Mouse (Mus musculus) CH12.LX (cell line): ENCODE measurements around the gene Inpp4b. TPM values are rescaled to one million over a fixed set of nuclear protein-coding genes. Genes with fewer than 3 reads are reported as not detected.
A peak's percentile ranks its signal among the peaks of the same experiment; 100 is the strongest.

Experiments used
- DNase-seq: peaks from one replicate; pipeline ENCODE4 v3.0.0-alpha.2; 2013; ENCODE audit errors: extremely low read depth
- H3K27ac ChIP-seq: 2 replicates; pipeline ENCODE4 v1.5.1; 2012; ENCODE audit warnings: low read depth, mild to moderate bottlenecking, control low read depth, moderate library complexity; ENCODE audit not compliant: insufficient read depth
- H3K27me3 ChIP-seq: replicated peaks from 2 replicates; pipeline ENCODE3; 2012; ENCODE audit warnings: inconsistent platforms
- H3K36me3 ChIP-seq, 2 experiments: replicated peaks in 1 of 2; 2 replicates each; pipeline versions ENCODE3 to v1.6.1; 2012; ENCODE audit warnings: inconsistent platforms in 1 of 2, low read length in 1 of 2, mild to moderate bottlenecking in 1 of 2, mixed read lengths in 1 of 2, moderate library complexity in 1 of 2; ENCODE audit not compliant: control insufficient read depth in 1 of 2, insufficient read depth in 1 of 2
- H3K4me1 ChIP-seq, 2 experiments: 2 replicates each; pipeline ENCODE4 v1.6.1; 2012; ENCODE audit warnings: inconsistent platforms in 1 of 2, moderate library complexity in 1 of 2; ENCODE audit not compliant: insufficient read depth in 2 of 2, control insufficient read depth in 1 of 2
- H3K4me2 ChIP-seq: 2 replicates; pipeline ENCODE4 v1.6.1; 2012; ENCODE audit warnings: low read depth, mild to moderate bottlenecking, control low read depth; ENCODE audit not compliant: poor library complexity, insufficient read depth, severe bottlenecking
- H3K4me3 ChIP-seq, 3 experiments: fragments of 150-350 bp in 1 of 3; sonication (generic) in 1 of 3; replicated peaks in 1 of 3; 2 replicates each; pipeline versions ENCODE3 to v1.5.1; 2011 to 2012; ENCODE audit warnings: low read depth in 2 of 3, low read length in 2 of 3, mild to moderate bottlenecking in 2 of 3, moderate library complexity in 2 of 3, control low read depth in 1 of 3, improper control_type of control experiment in 1 of 3, inconsistent platforms in 1 of 3, mixed read lengths in 1 of 3; ENCODE audit not compliant: poor library complexity in 1 of 3
- H3K79me2 ChIP-seq: replicated peaks from 2 replicates; pipeline ENCODE4 v1.6.1; 2012; ENCODE audit warnings: mild to moderate bottlenecking, moderate library complexity; ENCODE audit not compliant: control insufficient read depth, poor library complexity, insufficient read depth, severe bottlenecking; ENCODE audit errors: extremely low read depth
- H3K9ac ChIP-seq: 2 replicates; pipeline ENCODE4 v1.6.1; 2012; ENCODE audit warnings: low read depth, mild to moderate bottlenecking, control low read depth, moderate library complexity; ENCODE audit not compliant: insufficient read depth
- H3K9me3 ChIP-seq: replicated peaks from 2 replicates; pipeline ENCODE3; 2012; ENCODE audit warnings: low read length, inconsistent platforms, mixed read lengths
- BHLHE40 ChIP-seq: IDR thresholded peaks from 2 replicates; pipeline ENCODE4 v1.6.1; 2011; ENCODE audit warnings: mild to moderate bottlenecking, low read depth, low read length, improper control_type of control experiment
- ELF1 ChIP-seq: IDR thresholded peaks from 2 replicates; pipeline ENCODE4 v1.6.1; 2014; ENCODE audit warnings: low read depth, mild to moderate bottlenecking, inconsistent platforms, low read length, improper control_type of control experiment
- EP300 ChIP-seq: IDR thresholded peaks from 2 replicates; pipeline ENCODE4 v1.6.1; 2011; ENCODE audit warnings: low read length, improper control_type of control experiment
- ETS1 ChIP-seq: conservative IDR thresholded peaks from 2 replicates; pipeline ENCODE4 v1.6.1; 2012; ENCODE audit warnings: low read depth, mild to moderate bottlenecking, inconsistent platforms, low read length, improper control_type of control experiment, moderate library complexity
- MYC ChIP-seq: IDR thresholded peaks from 2 replicates; pipeline ENCODE4 v1.6.1; 2011; ENCODE audit warnings: low read depth, mild to moderate bottlenecking, improper control_type of control experiment, low read length
- RCOR1 ChIP-seq: conservative IDR thresholded peaks from 2 replicates; pipeline ENCODE4 v1.6.1; 2012; ENCODE audit warnings: low read depth, mild to moderate bottlenecking, inconsistent platforms, low read length, improper control_type of control experiment
- SIN3A ChIP-seq: IDR thresholded peaks from 2 replicates; pipeline ENCODE4 v1.6.1; 2012; ENCODE audit warnings: low read length, improper control_type of control experiment, inconsistent platforms
- SMC3 ChIP-seq: IDR thresholded peaks from 2 replicates; pipeline ENCODE4 v1.6.1; 2011; ENCODE audit warnings: low read depth, low read length, improper control_type of control experiment
- TBP ChIP-seq: conservative IDR thresholded peaks from 2 replicates; pipeline ENCODE4 v1.6.1; 2011; ENCODE audit warnings: low read depth, low read length, improper control_type of control experiment
- UBTF ChIP-seq: IDR thresholded peaks from 2 replicates; pipeline ENCODE4 v1.6.1; 2012; ENCODE audit warnings: low read depth, mild to moderate bottlenecking, inconsistent platforms, low read length, improper control_type of control experiment, moderate library complexity
- USF1 ChIP-seq: IDR thresholded peaks from 2 replicates; pipeline ENCODE4 v1.6.1; 2014; ENCODE audit warnings: low read depth, mild to moderate bottlenecking, inconsistent platforms, low read length, improper control_type of control experiment
- ZKSCAN1 ChIP-seq: IDR thresholded peaks from 2 replicates; pipeline ENCODE4 v1.6.1; 2012; ENCODE audit warnings: low read depth, inconsistent platforms, low read length, improper control_type of control experiment, borderline replicate concordance
- dilution Hi-C: fragments of 300-500 bp; cut with MboI; formaldehyde crosslinking; loops from 2 replicates; pipeline ENCODE4 v1.14.3; 2020; ENCODE audit warnings: low sequenced_read_pairs; ENCODE audit not compliant: extremely low pct_unique_long_range_greater_than_20kb, extremely low pct_ligation_motif_present
- in situ Hi-C: fragments of 300-500 bp; cut with MboI; formaldehyde crosslinking; loops from 3 replicates; pipeline ENCODE4 v1.14.3; 2019; ENCODE audit warnings: low sequenced_read_pairs, low pct_ligation_motif_present, low pct_unique_long_range_greater_than_20kb, mixed read lengths
- polyA plus RNA-seq: library from polyadenylated mRNA; unstranded; fragments of >175 nt; gene quantifications from 2 replicates; pipeline ENCODE4 v1.2.1, GENCODE M21; 2012; ENCODE audit warnings: low read depth; ENCODE audit not compliant: insufficient read length
- total RNA-seq, 2 experiments: library from RNA; depleted of rRNA; stranded (reverse); fragments of 300-350 nt in 1 of 2; fragments of >200 nt in 1 of 2; gene quantifications; 2 replicates each; pipeline ENCODE4 v1.2.3; 2012 to 2014

The Inpp4b gene
- total and polyA plus RNA-seq, 3 experiments = 3.0 to 4.9 (median 3.4) TPM

DNA sequence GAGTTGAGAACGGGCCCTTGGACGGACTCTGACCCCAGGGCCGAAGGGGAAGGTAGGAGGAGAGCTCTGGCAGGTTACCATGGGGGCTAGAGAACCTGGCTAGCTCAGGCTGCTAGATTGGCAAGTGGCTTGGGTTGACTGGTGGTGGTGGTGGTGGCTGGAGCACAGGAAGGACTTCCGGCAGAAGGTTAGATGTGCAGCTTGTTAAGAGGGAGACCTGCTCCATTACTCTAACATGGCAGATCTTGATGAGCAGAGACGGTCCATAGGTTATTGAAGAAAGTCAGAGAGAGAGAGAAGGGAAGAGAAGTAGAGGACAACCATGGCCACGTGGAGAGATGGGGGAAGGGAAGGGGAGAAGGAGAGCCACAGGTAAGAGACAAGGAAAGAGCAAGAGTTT, 437.8 kb downstream of the Inpp4b start:
- H3K9ac ChIP-seq = no peak overlapping the region
- H3K27me3 ChIP-seq = no peaks in the 10 kb centered on the region
- H3K79me2 ChIP-seq = no peaks in the 10 kb centered on the region
- DNase-seq = no peak
- dilution Hi-C loops = no loop called here
- peaks cover 7 to 55% of the 10 kb centered on the region in 2 experiments for H3K4me1 ChIP-seq
- TF ChIP-seq ZKSCAN1 (no peak), SIN3A (no peak), MYC (no peak), TBP (no peak)
- H3K4me2 ChIP-seq = no peak overlapping the region
- in situ Hi-C loops = no loop called here
- H3K36me3 ChIP-seq = peaks cover 0 to 2% of the 10 kb centered on the region in 2 experiments
- no peaks in the 10 kb centered on the region for H3K9me3 ChIP-seq
- no peak overlapping the region for H3K4me3 ChIP-seq
- H3K27ac ChIP-seq = no peak overlapping the region

DNA sequence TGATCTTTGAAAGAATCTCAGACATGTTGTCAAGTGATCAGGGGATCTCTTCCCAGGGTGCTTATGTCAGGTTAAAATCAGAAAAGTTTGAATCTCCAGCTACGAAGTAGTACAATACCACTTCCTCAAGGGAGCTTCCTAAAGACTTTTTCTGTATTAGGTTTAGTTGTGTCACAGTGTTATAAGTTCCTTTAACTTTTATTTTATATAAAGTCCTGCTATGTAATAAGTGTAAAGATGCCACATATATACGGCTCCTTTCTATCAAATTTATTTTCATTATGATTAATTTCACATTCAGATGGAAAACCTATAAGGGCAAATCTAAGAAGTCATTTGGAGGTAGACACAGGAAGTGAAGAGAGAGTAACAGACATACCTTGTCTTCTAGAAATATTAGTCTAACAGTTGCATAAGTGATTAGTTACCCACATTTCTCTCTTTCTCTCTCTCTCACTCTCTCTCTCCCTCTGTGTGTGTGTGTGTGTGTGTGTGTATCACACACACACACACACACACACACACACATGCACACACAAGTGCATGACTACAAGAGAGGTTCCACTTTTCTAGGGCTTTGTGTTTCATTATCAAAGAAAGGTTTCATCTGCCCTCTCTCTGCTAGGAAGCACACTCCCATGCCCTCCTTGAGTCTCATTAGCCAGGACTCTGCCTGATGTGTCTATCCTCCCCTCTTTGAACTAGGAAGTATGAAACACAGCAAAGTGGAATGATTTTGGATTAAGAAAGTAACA, 438.7 kb downstream of the Inpp4b start:
- in situ Hi-C loops (no loop called here), dilution Hi-C loops (no loop called here)
- TF ChIP-seq RCOR1 = no peak
- TF ChIP-seq SMC3 = no peak
- TF ChIP-seq UBTF = no peak
- no peak for TF ChIP-seq ELF1
- H3K9ac ChIP-seq = no peak overlapping the region
- no peak overlapping the region for H3K4me2 ChIP-seq
- H3K79me2 ChIP-seq = no peaks in the 10 kb centered on the region
- peaks cover 5 to 62% of the 10 kb centered on the region in 2 experiments for H3K4me1 ChIP-seq
- no peak for DNase-seq
- peaks cover 0 to 2% of the 10 kb centered on the region in 2 experiments for H3K36me3 ChIP-seq
- no peaks in the 10 kb centered on the region for H3K27me3 ChIP-seq
- no peak overlapping the region for H3K4me3 ChIP-seq
- no peaks in the 10 kb centered on the region for H3K9me3 ChIP-seq
- no peak overlapping the region for H3K27ac ChIP-seq

DNA sequence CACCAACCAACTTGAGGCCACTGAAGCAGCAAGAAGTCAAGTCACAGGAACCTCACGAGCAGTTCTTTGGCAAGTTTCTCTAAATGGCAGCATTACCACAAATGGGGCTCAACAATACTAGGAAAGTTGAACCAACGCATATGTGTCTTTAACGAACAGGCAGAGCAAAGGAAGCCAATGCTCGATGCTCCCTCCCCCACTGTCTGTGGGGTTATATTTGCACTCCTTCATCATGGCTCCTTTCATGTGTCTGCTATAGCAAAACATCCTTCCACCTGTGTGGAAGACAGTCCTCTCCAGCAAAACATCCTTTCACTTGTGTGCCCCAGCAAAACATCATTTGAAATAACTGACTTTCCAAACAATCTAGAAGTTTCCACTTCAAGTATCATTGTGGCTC, 440.4 kb downstream of the Inpp4b start:
- Histone ChIP-seq H3K9me3 (no peaks in the 10 kb centered on the region), H3K4me3 (no peak overlapping the region), H3K27me3 (no peaks in the 10 kb centered on the region), H3K4me2 (no peak overlapping the region), H3K36me3 (peaks cover 0 to 2% of the 10 kb centered on the region in 2 experiments), H3K9ac (no peak overlapping the region), H3K27ac (no peak overlapping the region), H3K79me2 (no peaks in the 10 kb centered on the region), H3K4me1 (peaks cover 3 to 54% of the 10 kb centered on the region in 2 experiments; a peak in 2 of 4 replicates)
- dilution Hi-C loops = no loop called here
- in situ Hi-C loops = no loop called here
- TF ChIP-seq BHLHE40 = peak; percentile 41
- TF ChIP-seq USF1 = no peak
- TF ChIP-seq ETS1 = peak; percentile 27; the same call in 1 of the 2 replicates
- peak; percentile 24; the same call in 1 of the 2 replicates for TF ChIP-seq EP300
- no peak for TF ChIP-seq SMC3
- no peak for DNase-seq
